Mouse (Mus musculus) hindbrain, embryonic 16.5 days (tissue): ENCODE data around the gene Ttc16. TPM values are rescaled to one million over a fixed set of nuclear protein-coding genes. Genes with fewer than 3 reads are reported as not detected.

Source experiments
- ATAC-seq: fragments of 200-750 bp; cut with Nextera tagmentation; 2 replicates; pipeline ENCODE4 v1.8.0; 2017; ENCODE audit warnings: moderate TSS enrichment, moderate library complexity
- H3K27ac ChIP-seq: fragments of 300-500 bp; sonication (generic); 2 replicates; pipeline ENCODE4 v1.5.1; 2014; ENCODE audit warnings: low read depth, mild to moderate bottlenecking, control low read depth, low read length, moderate library complexity
- H3K27me3 ChIP-seq: fragments of 300-500 bp; sonication (generic); replicated peaks from 2 replicates; pipeline ENCODE4 v1.6.1; 2014; ENCODE audit warnings: low read length; ENCODE audit not compliant: control insufficient read depth, insufficient read depth
- H3K36me3 ChIP-seq: fragments of 300-500 bp; sonication (generic); 2 replicates; pipeline ENCODE4 v1.6.1; 2014; ENCODE audit warnings: mild to moderate bottlenecking, low read length, moderate library complexity, mixed read lengths; ENCODE audit not compliant: control insufficient read depth, insufficient read depth
- H3K4me1 ChIP-seq: fragments of 300-500 bp; sonication (generic); 2 replicates; pipeline ENCODE4 v1.6.1; 2014; ENCODE audit warnings: low read depth, low read length; ENCODE audit not compliant: control insufficient read depth, insufficient read depth
- H3K4me2 ChIP-seq: fragments of 300-500 bp; sonication (generic); 2 replicates; pipeline ENCODE4 v1.6.1; 2014; ENCODE audit warnings: mild to moderate bottlenecking, low read length, control low read depth, moderate library complexity
- H3K4me3 ChIP-seq: fragments of 300-500 bp; sonication (generic); 2 replicates; pipeline ENCODE4 v1.5.1; 2014; ENCODE audit warnings: mild to moderate bottlenecking, low read length, control low read depth, moderate library complexity
- H3K9ac ChIP-seq: fragments of 300-500 bp; sonication (generic); 2 replicates; pipeline ENCODE4 v1.6.1; 2014; ENCODE audit warnings: low read depth, mild to moderate bottlenecking, control low read depth, low read length, moderate library complexity
- H3K9me3 ChIP-seq: fragments of 300-500 bp; sonication (generic); 2 replicates; pipeline ENCODE4 v1.6.1; 2014; ENCODE audit warnings: mild to moderate bottlenecking, low read length, moderate library complexity; ENCODE audit not compliant: control insufficient read depth
- WGBS: fragments of 180-500 bp; shearing (Covaris S2); extraction: QIAGEN DNeasy Blood & Tissue Kit; methylation state at CpG from one replicate; pipeline ENCODE4 v1.1.7; 2014; 5-methylcytosine and 5-hydroxymethylcytosine counted together
- polyA plus RNA-seq: library from polyadenylated mRNA; unstranded; fragments of >200 nt; fragmentation: Nextera tagmentation; extraction: Ambion mirVana; gene quantifications from 2 replicates; pipeline ENCODE4 v1.2.1, GENCODE M21; 2015

Ttc16 gene
- 0.53 and 0.60 TPM in 2 replicates for polyA plus RNA-seq

DNA sequence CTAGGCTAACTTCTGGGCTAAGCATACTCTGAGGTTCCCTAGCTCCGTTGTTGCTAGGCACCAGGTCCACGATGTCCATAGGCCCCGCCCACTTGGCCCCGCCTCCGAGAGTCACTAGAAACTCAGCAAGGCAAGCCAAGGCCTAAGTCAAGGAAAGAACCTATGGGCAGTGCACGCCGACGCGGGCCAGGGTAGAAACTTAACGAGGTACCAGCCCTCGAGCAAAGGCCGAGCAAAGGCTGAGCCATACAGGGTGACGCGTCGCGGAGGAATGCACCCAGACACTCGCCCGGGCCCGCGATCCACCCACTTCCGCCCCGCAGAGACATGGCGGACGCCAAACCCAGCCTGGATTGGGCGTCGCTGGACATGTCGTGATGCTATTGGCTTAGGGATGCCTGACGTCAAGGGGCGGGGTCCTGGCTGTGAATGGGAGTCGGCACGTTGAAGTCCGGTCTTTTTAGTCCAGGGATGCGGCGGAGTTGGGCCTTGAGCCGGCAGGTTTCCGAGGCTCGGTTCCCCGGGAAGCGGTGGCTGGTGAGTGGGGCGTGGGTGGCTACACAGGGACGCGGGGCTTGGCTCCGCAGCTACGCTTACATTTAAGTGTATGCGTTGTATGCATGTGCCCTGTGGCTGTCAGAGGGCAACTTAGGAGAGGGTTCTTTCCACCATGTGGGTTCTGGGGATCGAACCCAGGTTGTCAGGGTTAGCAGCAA, at the start of gene Ttc16, which contains the start of gene Ptrh1:
Gene Ttc16, minus strand, starts transcription at position 275 of the 716 bp plus-strand sequence.
Gene Ptrh1, plus strand, starts transcription at position 428 of the 716 bp plus-strand sequence.
- Histone ChIP-seq H3K36me3 (no peaks in the 10 kb centered on the region), H3K9me3 (no peaks in the 10 kb centered on the region), H3K4me1 (peaks cover 14% of the 10 kb centered on the region), H3K27me3 (no peaks in the 10 kb centered on the region), H3K9ac (peak within 1 kb of the TSS; percentile 70), H3K4me3 (peak within 1 kb of the TSS; percentile 69), H3K27ac (peak within 1 kb of the TSS; percentile 77), H3K4me2 (peak within 1 kb of the TSS; percentile 90)
- peak; percentile 99 for ATAC-seq
- under 1% methylated on average over 46 of the region's 46 CpGs for WGBS

- no peaks in the 10 kb centered on the region for H3K9me3 ChIP-seq
- H3K4me2 ChIP-seq, result no peak overlapping the region
- 90% methylated on average over 1 of the region's 1 CpGs for WGBS
- no peaks in the 10 kb centered on the region for H3K27me3 ChIP-seq
- H3K9ac ChIP-seq, result no peak overlapping the region
- peaks cover 12% of the 10 kb centered on the region for H3K4me1 ChIP-seq
- H3K27ac ChIP-seq, result no peak overlapping the region
- ATAC-seq, result no peak
- no peak overlapping the region for H3K4me3 ChIP-seq
- 0 out of 2 replicates have a peak, but pooled peaks cover 4% of the 10 kb centered on the region for H3K36me3 ChIP-seq
Observed at GRCm38 (mm10) chr2:32824778-32825177, 49.3 kb upstream of the Ttc16 start.

DNA sequence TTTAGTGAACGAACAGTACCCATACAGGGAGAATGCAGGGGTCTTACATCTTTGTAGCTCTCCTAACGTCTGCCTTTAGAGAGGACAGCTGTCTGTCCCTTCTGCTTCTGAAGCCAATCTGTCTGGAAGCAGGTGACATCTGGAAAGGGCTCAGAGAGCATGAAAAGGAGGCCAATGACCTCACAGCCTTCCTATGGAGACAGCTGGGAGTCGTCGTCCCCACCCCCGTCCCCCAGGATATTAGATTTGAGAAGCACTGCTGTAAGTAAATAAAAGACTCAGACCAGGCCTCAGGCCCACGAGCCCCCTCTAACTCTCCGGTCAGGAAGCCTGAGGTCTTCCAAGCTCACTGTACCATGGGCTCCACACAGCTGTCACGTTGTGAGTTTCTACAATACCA, 48.7 kb upstream of the Ttc16 start:
- Histone ChIP-seq H3K9me3 (no peaks in the 10 kb centered on the region), H3K4me2 (no peak overlapping the region), H3K4me3 (no peak overlapping the region), H3K27ac (no peak overlapping the region), H3K9ac (no peak overlapping the region), H3K4me1 (peaks cover 12% of the 10 kb centered on the region), H3K36me3 (0 out of 2 replicates have a peak, but pooled peaks cover 4% of the 10 kb centered on the region), H3K27me3 (no peaks in the 10 kb centered on the region)
- ATAC-seq, result no peak
- 20% methylated on average over 8 of the region's 8 CpGs for WGBS

DNA sequence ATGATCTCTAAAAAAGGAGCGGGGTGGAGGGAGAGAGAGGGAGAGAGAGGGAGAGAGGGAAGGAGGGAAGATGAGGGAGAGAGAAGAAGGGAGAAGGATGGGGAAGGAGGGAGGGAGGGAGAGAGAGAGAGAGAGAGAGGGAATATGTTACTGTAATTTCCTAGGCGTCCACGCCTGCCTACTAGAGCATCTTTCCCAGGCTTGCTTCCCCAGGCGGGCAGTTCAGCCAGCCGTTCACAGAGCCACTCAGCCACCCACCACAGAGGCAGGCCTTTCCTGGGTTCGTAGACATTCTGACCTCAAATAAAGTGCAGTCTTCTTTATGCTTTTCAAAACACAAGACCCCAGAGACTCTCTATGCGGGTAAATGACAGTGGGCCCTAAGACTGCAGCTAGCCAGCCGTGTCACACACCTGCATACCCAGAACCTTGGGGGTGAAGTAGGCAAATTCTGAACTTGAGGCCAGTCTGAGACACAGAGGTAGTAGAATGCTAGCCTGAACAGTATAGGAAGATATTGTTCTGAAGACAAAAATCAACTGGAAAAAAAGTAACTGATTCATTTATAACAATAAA, 48.2 kb upstream of the Ttc16 start:
- no peaks in the 10 kb centered on the region for H3K27me3 ChIP-seq
- no peak for ATAC-seq
- no peak overlapping the region; the same call in 1 of the 2 replicates for H3K27ac ChIP-seq
- 0 out of 2 replicates have a peak overlapping the region, but pooled peaks have one; percentile 42 for H3K9ac ChIP-seq
- no peaks in the 10 kb centered on the region for H3K9me3 ChIP-seq
- peaks cover 12% of the 10 kb centered on the region for H3K4me1 ChIP-seq
- no peak overlapping the region for H3K4me2 ChIP-seq
- H3K4me3 ChIP-seq, result no peak overlapping the region
- 47% methylated on average over 8 of the region's 8 CpGs for WGBS
- 0 out of 2 replicates have a peak, but pooled peaks cover 4% of the 10 kb centered on the region for H3K36me3 ChIP-seq

DNA sequence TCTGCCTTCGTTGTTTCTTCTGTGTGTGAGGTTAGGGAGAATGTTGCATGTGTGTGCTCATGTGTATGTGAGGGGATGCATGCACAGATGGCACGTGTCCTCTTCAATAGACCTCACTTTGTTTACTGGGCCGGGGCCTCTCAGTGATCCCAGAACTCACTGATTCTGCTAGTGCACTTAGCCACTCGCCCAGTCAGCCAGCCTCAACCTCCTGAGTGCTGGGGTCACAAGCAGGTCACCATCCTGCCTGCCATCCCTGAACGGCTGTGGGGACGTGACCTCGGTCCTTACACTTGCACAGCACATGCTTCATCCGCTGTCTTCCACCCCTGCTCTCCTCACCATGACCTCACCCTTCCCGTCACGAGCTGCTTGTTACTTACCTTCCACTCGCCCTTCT, 47.7 kb upstream of the Ttc16 start:
- Histone ChIP-seq H3K27me3 (no peaks in the 10 kb centered on the region), H3K27ac (no peak overlapping the region), H3K4me3 (no peak overlapping the region), H3K36me3 (0 out of 2 replicates have a peak, but pooled peaks cover 4% of the 10 kb centered on the region), H3K9me3 (no peaks in the 10 kb centered on the region), H3K4me2 (no peak overlapping the region), H3K4me1 (peaks cover 12% of the 10 kb centered on the region), H3K9ac (no peak overlapping the region)
- WGBS, result 48% methylated on average over 11 of the region's 11 CpGs
- no peak for ATAC-seq

DNA sequence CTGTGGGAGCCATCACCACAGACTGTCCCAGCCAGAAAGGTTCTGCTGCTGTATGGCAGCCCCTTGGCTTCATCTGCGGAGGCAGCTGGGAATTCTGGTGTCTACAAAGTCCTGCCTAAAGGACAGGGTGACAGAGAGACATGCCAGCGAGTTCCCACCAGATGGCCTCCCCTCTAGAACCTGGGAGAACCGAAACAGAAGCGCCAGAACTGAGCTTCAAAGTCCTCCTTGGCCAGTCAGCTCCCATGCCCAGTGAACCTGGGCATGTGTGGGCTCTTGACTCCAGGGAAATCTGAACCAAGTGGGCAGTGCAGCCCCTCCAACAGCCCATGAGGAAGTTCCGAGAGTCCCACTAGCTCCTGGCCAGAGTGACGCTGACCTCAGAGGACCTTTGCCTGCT, 47.2 kb upstream of the Ttc16 start:
- Histone ChIP-seq H3K4me3 (no peak overlapping the region), H3K27ac (no peak overlapping the region), H3K4me1 (peaks cover 12% of the 10 kb centered on the region), H3K9me3 (no peaks in the 10 kb centered on the region), H3K27me3 (no peaks in the 10 kb centered on the region), H3K4me2 (no peak overlapping the region), H3K9ac (no peak overlapping the region), H3K36me3 (0 out of 2 replicates have a peak, but pooled peaks cover 4% of the 10 kb centered on the region)
- 64% methylated on average over 6 of the region's 6 CpGs for WGBS
- no peak for ATAC-seq

GRCm38 (mm10) chr2:32821041-32821802, 45.8 kb upstream of the Ttc16 start:
- Histone ChIP-seq H3K4me1 (peaks cover 12% of the 10 kb centered on the region), H3K9ac (no peak overlapping the region), H3K4me2 (no peak overlapping the region), H3K27me3 (no peaks in the 10 kb centered on the region), H3K9me3 (no peaks in the 10 kb centered on the region), H3K27ac (no peak overlapping the region), H3K36me3 (0 out of 2 replicates have a peak, but pooled peaks cover 6% of the 10 kb centered on the region), H3K4me3 (no peak overlapping the region)
- 69% methylated on average over 11 of the region's 11 CpGs for WGBS
- no peak for ATAC-seq

- Histone ChIP-seq H3K4me3 (no peak overlapping the region), H3K9ac (no peak overlapping the region), H3K9me3 (no peaks in the 10 kb centered on the region), H3K36me3 (peaks cover 20% of the 10 kb centered on the region; the same call in 1 of the 2 replicates), H3K27ac (no peak overlapping the region), H3K27me3 (no peaks in the 10 kb centered on the region), H3K4me2 (no peak overlapping the region), H3K4me1 (0 out of 2 replicates have a peak, but pooled peaks cover 2% of the 10 kb centered on the region)
- ATAC-seq, result no peak
- 90% methylated on average over 5 of the region's 5 CpGs for WGBS
Observed at GRCm38 (mm10) chr2:32818208-32818607, 42.8 kb upstream of the Ttc16 start.
